Mouse (Mus musculus): ENCODE results near the gene Cacng2. TPM values are rescaled to one million over a fixed set of nuclear protein-coding genes. Genes with fewer than 3 reads are reported as not detected.
A peak's percentile ranks its signal among the peaks of the same experiment; 100 is the strongest.

The Cacng2 gene
- total and polyA plus RNA-seq, 2 experiments from 2014 or later: not detected

GRCm38 (mm10) chr15:77969940-77970469 is 149.8 kb downstream of the Cacng2 start:
- Histone ChIP-seq H3K4me3 (ENCODE audit: low read depth, low read length) (peak overlapping the region; percentile 87), H3K4me2 (ENCODE audit: low read depth, low read length) (peak overlapping the region; percentile 92), H3K9me3 (replicated peaks; ENCODE audit: control insufficient read depth, low read length) (no peaks in the 10 kb centered on the region), H3K9ac (replicated peaks; ENCODE audit: low read depth, low read length) (peak overlapping the region; percentile 96), H3K4me1 (ENCODE audit: control insufficient read depth, insufficient read depth) (peaks cover 15% of the 10 kb centered on the region; the same call in 1 of the 2 replicates), H3K36me3 (replicated peaks; ENCODE audit: control insufficient read depth, insufficient read depth, low read length) (peaks cover 37% of the 10 kb centered on the region), H3K27me3 (ENCODE audit: control insufficient read depth, insufficient read depth, low read length) (no peaks in the 10 kb centered on the region), H3K27ac (ENCODE audit: low read depth) (peak overlapping the region; percentile 99)
- DNase-seq (ENCODE audit: low spot score) (no peak), ATAC-seq (ENCODE audit: insufficient read depth, low read depth) (no peak; the same call in none of the 2 replicates)
- no peak for TF ChIP-seq CTCF (IDR thresholded peaks at IDR 0.05; ENCODE audit: low read depth)
- no peak for TF ChIP-seq EP300 (IDR thresholded peaks at IDR 0.05; ENCODE audit: low read depth)
- WGBS: under 1% methylated on average over 15 of the region's 15 CpGs

GRCm38 (mm10) chr15:77965117-77965528 is 154.7 kb downstream of the Cacng2 start:
- no peak for ATAC-seq (ENCODE audit: insufficient read depth, low read depth)

GRCm38 (mm10) chr15:77962447-77962846 is 157.4 kb downstream of the Cacng2 start:
- H3K4me2 ChIP-seq (ENCODE audit: low read depth, low read length): no peak overlapping the region
- 94% methylated on average over 5 of the region's 5 CpGs for WGBS
- H3K27me3 ChIP-seq (ENCODE audit: control insufficient read depth, insufficient read depth, low read length): no peaks in the 10 kb centered on the region
- no peaks in the 10 kb centered on the region for H3K9me3 ChIP-seq (replicated peaks; ENCODE audit: control insufficient read depth, low read length)
- H3K36me3 ChIP-seq (replicated peaks; ENCODE audit: control insufficient read depth, insufficient read depth, low read length): peaks cover 91% of the 10 kb centered on the region
- H3K27ac ChIP-seq (ENCODE audit: low read depth): no peak overlapping the region
- ATAC-seq (ENCODE audit: insufficient read depth, low read depth) (no peak), DNase-seq (ENCODE audit: low spot score) (no peak)
- TF ChIP-seq CTCF (IDR thresholded peaks at IDR 0.05; ENCODE audit: low read depth) (no peak), EP300 (IDR thresholded peaks at IDR 0.05; ENCODE audit: low read depth) (no peak)
- H3K4me1 ChIP-seq (ENCODE audit: control insufficient read depth, insufficient read depth): no peaks in the 10 kb centered on the region
- no peak overlapping the region for H3K4me3 ChIP-seq (ENCODE audit: low read depth, low read length)
- no peak overlapping the region for H3K9ac ChIP-seq (replicated peaks; ENCODE audit: low read depth, low read length)

More at GRCm38 (mm10) chr15:77965117-77965528, 154.7 kb downstream of the Cacng2 start:
- Histone ChIP-seq H3K9ac (replicated peaks; ENCODE audit: low read depth, low read length) (no peak overlapping the region), H3K4me3 (ENCODE audit: low read depth, low read length) (no peak overlapping the region), H3K4me2 (ENCODE audit: low read depth, low read length) (no peak overlapping the region), H3K4me1 (ENCODE audit: control insufficient read depth, insufficient read depth) (peaks cover 10% of the 10 kb centered on the region; the same call in 1 of the 2 replicates), H3K36me3 (replicated peaks; ENCODE audit: control insufficient read depth, insufficient read depth, low read length) (peaks cover 85% of the 10 kb centered on the region), H3K27ac (ENCODE audit: low read depth) (no peak overlapping the region), H3K27me3 (ENCODE audit: control insufficient read depth, insufficient read depth, low read length) (no peaks in the 10 kb centered on the region), H3K9me3 (replicated peaks; ENCODE audit: control insufficient read depth, low read length) (no peaks in the 10 kb centered on the region)
- DNase-seq (ENCODE audit: low spot score): no peak
- WGBS: 75% methylated on average over 9 of the region's 9 CpGs
- no peak for TF ChIP-seq EP300 (IDR thresholded peaks at IDR 0.05; ENCODE audit: low read depth)

GRCm38 (mm10) chr15:77960693-77961092 is 159.1 kb downstream of the Cacng2 start:
- Histone ChIP-seq H3K36me3 (replicated peaks; ENCODE audit: control insufficient read depth, insufficient read depth, low read length) (peaks cover 73% of the 10 kb centered on the region), H3K27ac (ENCODE audit: low read depth) (no peak overlapping the region), H3K4me1 (ENCODE audit: control insufficient read depth, insufficient read depth) (peaks cover 12% of the 10 kb centered on the region), H3K4me2 (ENCODE audit: low read depth, low read length) (no peak overlapping the region), H3K9ac (replicated peaks; ENCODE audit: low read depth, low read length) (no peak overlapping the region), H3K9me3 (replicated peaks; ENCODE audit: control insufficient read depth, low read length) (no peaks in the 10 kb centered on the region), H3K4me3 (ENCODE audit: low read depth, low read length) (no peak overlapping the region), H3K27me3 (ENCODE audit: control insufficient read depth, insufficient read depth, low read length) (peaks cover 15% of the 10 kb centered on the region)
- 85% methylated on average over 6 of the region's 6 CpGs for WGBS
- no peak for ATAC-seq (ENCODE audit: insufficient read depth, low read depth)
- DNase-seq (ENCODE audit: low spot score): no peak
- TF ChIP-seq EP300 (IDR thresholded peaks at IDR 0.05; ENCODE audit: low read depth): no peak
- TF ChIP-seq CTCF (IDR thresholded peaks at IDR 0.05; ENCODE audit: low read depth): no peak

- H3K36me3 ChIP-seq (replicated peaks; ENCODE audit: control insufficient read depth, insufficient read depth, low read length): peaks cover 47% of the 10 kb centered on the region
- WGBS: 51% methylated on average over 3 of the region's 3 CpGs
Measured at GRCm38 (mm10) chr15:77958071-77958470, 161.8 kb downstream of the Cacng2 start.

GRCm38 (mm10) chr15:77957625-77958024 is 162.2 kb downstream of the Cacng2 start:
- H3K36me3 ChIP-seq (replicated peaks; ENCODE audit: control insufficient read depth, insufficient read depth, low read length): peaks cover 43% of the 10 kb centered on the region
- no peak overlapping the region for H3K27ac ChIP-seq (ENCODE audit: low read depth)
- H3K4me2 ChIP-seq (ENCODE audit: low read depth, low read length): no peak overlapping the region
- peaks cover 12% of the 10 kb centered on the region for H3K4me1 ChIP-seq (ENCODE audit: control insufficient read depth, insufficient read depth)
- no peaks in the 10 kb centered on the region for H3K9me3 ChIP-seq (replicated peaks; ENCODE audit: control insufficient read depth, low read length)
- no peak overlapping the region for H3K4me3 ChIP-seq (ENCODE audit: low read depth, low read length)
- WGBS: 36% methylated on average over 5 of the region's 5 CpGs
- TF ChIP-seq CTCF (IDR thresholded peaks at IDR 0.05; ENCODE audit: low read depth): no peak
- TF ChIP-seq EP300 (IDR thresholded peaks at IDR 0.05; ENCODE audit: low read depth): no peak
- no peak overlapping the region for H3K9ac ChIP-seq (replicated peaks; ENCODE audit: low read depth, low read length)
- peaks cover 24% of the 10 kb centered on the region for H3K27me3 ChIP-seq (ENCODE audit: control insufficient read depth, insufficient read depth, low read length)
- no peak for DNase-seq (ENCODE audit: low spot score)
- no peak for ATAC-seq (ENCODE audit: insufficient read depth, low read depth)

More at GRCm38 (mm10) chr15:77958071-77958470, 161.8 kb downstream of the Cacng2 start:
- DNase-seq (ENCODE audit: low spot score) (no peak), ATAC-seq (ENCODE audit: insufficient read depth, low read depth) (no peak)
- Histone ChIP-seq H3K9me3 (replicated peaks; ENCODE audit: control insufficient read depth, low read length) (no peaks in the 10 kb centered on the region), H3K4me2 (ENCODE audit: low read depth, low read length) (no peak overlapping the region), H3K27me3 (ENCODE audit: control insufficient read depth, insufficient read depth, low read length) (peaks cover 24% of the 10 kb centered on the region), H3K4me3 (ENCODE audit: low read depth, low read length) (no peak overlapping the region), H3K9ac (replicated peaks; ENCODE audit: low read depth, low read length) (no peak overlapping the region), H3K27ac (ENCODE audit: low read depth) (no peak overlapping the region), H3K4me1 (ENCODE audit: control insufficient read depth, insufficient read depth) (peaks cover 12% of the 10 kb centered on the region)
- TF ChIP-seq EP300 (IDR thresholded peaks at IDR 0.05; ENCODE audit: low read depth): no peak
- TF ChIP-seq CTCF (IDR thresholded peaks at IDR 0.05; ENCODE audit: low read depth): no peak
